Mouse (Mus musculus): ENCODE data around the gene Smc4. TPM values are rescaled to one million over a fixed set of nuclear protein-coding genes. Genes with fewer than 3 reads are reported as not detected.
"Not testable (repeated sequence)": the region's sequence is repeated elsewhere in the genome, so short reads cannot be mapped to it uniquely, and the experiment has no call there.

Smc4 gene
- total RNA-seq, 2 experiments from 2014 or later = 6.6 to 7.7 TPM

DNA sequence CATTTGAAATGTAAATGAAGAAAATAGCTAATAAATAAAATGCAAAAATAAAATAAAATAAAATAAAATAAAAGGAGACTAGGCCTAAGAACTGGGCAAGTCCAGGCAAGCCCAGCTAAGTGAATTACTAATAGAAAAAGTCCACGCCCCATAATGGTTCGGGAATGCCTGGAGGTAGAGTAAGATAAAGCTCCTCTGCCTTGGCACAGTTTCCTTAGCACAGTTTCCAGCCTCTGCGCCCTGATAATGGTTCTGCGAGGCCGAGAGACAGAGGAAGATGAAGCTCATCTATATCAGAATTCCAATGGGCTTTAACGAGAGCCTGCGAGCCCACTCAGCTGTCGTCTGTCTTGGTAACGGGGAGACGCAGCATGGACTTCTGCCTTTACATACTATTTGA lies 25.4 kb upstream of the Smc4 start:
- Histone ChIP-seq H3K27ac (no peak overlapping the region), H3K4me3 (no peak overlapping the region)
- DNase-seq (ENCODE audit: low spot score in 2 of 2) = no peak
- no peak for TF ChIP-seq CTCF (conservative IDR thresholded peaks at IDR 0.05)

DNA sequence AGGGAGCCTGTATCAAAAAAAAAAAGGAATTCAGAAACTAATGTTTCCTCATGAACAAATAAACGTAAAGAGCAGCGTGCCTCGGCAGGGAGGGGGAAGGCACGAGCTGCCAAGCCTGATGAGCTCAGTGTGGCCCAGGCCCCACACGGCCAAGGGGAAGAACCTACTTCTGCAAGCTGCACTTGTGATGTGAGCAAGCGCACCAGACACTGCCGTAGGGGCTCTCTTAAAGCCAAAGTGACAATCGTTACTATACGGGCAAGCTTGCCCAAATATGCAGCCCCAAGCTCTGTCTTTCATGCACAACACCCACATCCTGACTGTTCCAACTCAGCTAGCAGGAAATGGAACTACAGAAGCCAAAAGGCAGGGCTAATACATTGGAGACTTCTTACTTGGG lies 23.6 kb upstream of the Smc4 start:
- Histone ChIP-seq H3K4me3 (no peak overlapping the region), H3K27ac (no peak overlapping the region)
- no peak for TF ChIP-seq CTCF (conservative IDR thresholded peaks at IDR 0.05)
- no peak for DNase-seq (ENCODE audit: low spot score in 2 of 2)

DNA sequence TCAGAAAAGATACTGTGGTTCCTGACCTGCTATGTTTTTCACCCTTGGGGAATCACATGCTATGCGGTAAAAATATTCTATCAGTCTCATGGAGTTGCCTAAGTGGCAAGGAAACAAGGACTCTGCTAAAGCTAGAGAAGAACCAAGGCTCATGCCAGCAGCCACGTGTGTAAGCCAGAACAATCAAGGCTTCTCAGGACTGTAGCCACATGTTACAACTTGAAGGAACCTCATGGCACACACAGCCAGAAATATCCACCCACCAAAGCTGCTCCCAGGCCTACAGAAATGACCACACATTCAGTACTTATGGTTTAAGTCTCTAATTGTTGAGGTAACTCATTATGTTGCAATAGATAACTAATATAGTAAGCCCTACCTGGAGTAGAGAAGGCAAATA lies 18.0 kb upstream of the Smc4 start:
- Histone ChIP-seq H3K4me3 (no peak overlapping the region), H3K27ac (no peak overlapping the region)
- no peak for DNase-seq (ENCODE audit: low spot score in 2 of 2)
- no peak for TF ChIP-seq CTCF (conservative IDR thresholded peaks at IDR 0.05)

DNA sequence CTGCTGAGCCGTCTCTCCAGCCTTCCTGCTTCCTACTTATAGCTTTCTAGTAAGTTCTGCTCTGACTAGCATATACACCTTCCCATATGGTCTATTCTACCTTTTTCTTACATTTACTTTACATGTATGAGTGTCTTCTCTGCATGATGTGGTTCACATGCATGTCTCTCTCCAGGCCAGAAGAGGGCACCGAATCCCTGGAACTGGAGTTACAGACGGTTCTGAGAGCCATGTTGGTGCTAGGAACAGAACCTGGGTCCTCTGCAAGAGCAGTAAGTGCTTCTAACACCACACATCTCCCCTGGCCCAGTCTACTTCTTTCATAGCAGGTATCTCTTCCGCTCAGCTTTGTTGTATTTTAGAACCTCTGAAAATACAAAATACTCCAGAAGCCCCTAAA lies 1.8 kb upstream of the Smc4 start:
- H3K27ac ChIP-seq = no peak overlapping the region
- DNase-seq (ENCODE audit: low spot score in 2 of 2) = no peak
- TF ChIP-seq CTCF (conservative IDR thresholded peaks at IDR 0.05) = peak; percentile 19
- no peak overlapping the region for H3K4me3 ChIP-seq

DNA sequence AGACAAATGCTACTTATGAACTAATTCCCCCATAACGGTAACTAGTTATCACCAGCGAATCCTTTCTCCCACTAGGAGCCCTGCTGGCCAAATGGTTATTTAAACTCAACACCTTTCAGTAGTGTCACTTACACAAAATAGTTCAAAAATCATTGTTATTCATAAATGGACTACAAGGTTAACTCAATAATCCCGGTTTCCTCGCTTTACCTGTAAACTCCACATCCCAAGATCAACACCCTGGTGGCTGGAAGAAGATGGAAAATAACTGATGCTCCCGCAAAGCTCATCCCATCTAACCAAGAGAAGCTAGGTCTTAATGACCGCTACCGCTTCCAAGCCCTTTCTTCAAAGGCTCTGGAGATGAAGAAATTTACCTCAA lies 492 bp upstream of the Smc4 start:
- peak overlapping the region; percentile 77 for H3K4me3 ChIP-seq
- no peak for DNase-seq (ENCODE audit: low spot score in 2 of 2)
- TF ChIP-seq CTCF (conservative IDR thresholded peaks at IDR 0.05) = peak; percentile 72
- H3K27ac ChIP-seq = peak overlapping the region; percentile 93

DNA sequence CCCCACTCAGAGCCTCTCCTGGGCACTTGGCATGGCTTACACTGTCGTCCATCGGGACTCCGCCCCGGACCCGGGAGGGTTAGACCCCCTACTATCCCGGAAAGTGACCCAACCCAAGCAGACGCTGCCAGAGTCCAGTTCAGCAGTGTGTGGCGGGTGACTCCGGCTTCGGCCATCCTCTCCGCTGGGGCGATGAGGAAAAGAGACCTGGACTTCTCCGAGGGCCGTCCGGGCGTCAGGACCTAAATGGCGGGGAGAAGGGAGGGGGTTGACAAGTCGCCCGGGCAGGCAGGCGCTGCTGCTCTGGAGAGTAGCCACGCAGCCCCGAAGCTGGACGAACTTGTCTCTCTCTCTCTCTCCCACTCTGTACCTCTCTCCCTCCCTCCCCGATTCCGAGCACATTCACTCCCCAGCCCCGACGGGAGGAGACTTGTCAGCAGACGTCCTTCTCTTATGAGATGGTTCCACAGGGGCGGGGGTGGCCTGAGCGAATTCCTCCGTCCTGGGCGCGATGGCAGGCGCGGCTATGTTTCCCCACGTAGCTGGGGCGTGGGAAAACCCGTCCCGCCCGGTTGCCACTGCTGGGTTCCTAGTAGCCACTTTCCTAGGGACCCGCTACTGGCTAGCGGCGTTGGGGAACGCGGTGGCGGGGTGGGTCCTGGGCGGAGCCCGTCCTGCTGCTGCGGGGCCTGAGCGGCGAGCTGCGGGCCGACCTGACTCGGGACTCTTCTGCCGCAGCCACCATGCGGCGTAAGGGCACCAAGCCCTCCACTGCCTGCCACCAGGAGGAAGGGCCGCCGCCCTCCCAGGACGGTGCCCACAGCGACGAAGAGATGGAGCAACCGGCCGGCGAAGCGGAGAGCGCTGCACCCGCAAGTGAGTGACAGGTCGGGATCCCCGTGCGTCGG lies 1.1 kb downstream of the Smc4 start:
- peak; percentile 19; the same call in 1 of the 2 replicates for TF ChIP-seq CTCF (conservative IDR thresholded peaks at IDR 0.05)
- Histone ChIP-seq H3K27ac (peak overlapping the region; percentile 93), H3K4me3 (peak overlapping the region; percentile 77)
- peak; percentile 2 to 14 for DNase-seq (ENCODE audit: low spot score in 2 of 2)

DNA sequence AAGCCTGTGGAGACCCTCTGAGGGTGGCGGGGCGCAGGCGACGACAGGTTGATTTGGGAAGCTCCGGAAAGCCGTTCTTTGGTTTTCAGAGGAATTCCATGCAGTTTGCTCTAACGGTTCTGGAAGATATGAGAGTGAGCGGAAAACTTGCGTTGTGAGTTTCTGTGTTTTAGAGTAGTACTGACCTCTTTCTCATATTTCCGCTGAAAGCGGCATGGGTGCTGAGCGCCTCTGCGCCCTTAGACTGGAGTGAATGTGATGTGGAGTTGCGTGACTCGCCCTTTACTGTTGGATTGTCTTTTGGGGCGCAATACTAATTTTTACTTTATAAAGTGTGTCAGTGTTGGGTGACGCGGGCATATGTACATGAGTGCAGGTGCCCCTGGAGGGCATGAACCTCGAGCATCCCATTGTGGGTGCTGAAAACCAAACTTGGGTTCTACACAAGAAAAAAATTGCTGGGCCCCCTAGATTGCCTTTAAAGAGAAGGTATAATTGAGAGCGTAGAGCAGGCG lies 1.8 kb downstream of the Smc4 start:
- DNase-seq (ENCODE audit: low spot score in 2 of 2) = no peak
- Histone ChIP-seq H3K4me3 (peak overlapping the region; percentile 77), H3K27ac (peak overlapping the region; percentile 93)
- TF ChIP-seq CTCF (conservative IDR thresholded peaks at IDR 0.05) = no peak

DNA sequence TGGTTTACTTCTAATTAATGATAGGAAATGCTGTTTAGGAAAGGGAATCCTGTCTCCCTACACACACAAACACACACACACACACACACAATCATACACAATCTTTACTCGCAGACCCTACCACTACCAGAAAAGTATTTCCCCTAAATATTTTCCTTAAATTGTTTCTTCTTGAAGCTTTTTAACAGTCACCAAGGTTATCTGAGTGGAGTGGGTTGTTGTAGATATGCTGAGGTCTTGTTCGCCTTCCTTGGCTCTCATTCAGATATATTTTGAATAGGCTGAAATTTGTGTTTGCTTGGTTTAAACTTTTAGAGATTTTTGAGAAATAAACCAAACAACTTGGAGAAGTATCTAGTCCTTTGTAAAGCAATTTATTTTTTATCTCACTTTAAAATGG lies 4.3 kb downstream of the Smc4 start:
- Histone ChIP-seq H3K4me3 (no peak overlapping the region), H3K27ac (no peak overlapping the region)
- no peak for DNase-seq (ENCODE audit: low spot score in 2 of 2)
- no peak for TF ChIP-seq CTCF (conservative IDR thresholded peaks at IDR 0.05)

DNA sequence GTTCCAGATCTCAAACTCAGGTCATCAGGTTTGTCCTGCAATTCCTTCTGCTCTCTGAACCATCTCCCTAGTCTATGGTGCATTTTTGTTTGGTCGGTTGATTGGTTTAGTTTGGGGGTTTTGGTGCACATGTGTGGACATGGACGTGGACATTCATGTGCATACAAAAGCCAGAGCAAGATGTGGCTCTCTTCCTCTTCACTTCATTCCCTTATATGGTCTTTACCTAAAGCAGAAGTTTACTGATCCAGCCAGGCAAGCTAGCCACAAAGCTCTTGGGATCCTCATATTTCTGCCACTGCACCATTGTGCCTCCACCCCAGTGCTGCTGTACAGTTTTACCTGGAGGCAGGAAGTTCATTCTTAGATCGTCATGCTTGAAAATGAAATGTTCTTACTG lies 12.6 kb downstream of the Smc4 start:
- Histone ChIP-seq H3K4me3 (no peak overlapping the region), H3K27ac (no peak overlapping the region)
- no peak for TF ChIP-seq CTCF (conservative IDR thresholded peaks at IDR 0.05)
- no peak for DNase-seq (ENCODE audit: low spot score in 2 of 2)

DNA sequence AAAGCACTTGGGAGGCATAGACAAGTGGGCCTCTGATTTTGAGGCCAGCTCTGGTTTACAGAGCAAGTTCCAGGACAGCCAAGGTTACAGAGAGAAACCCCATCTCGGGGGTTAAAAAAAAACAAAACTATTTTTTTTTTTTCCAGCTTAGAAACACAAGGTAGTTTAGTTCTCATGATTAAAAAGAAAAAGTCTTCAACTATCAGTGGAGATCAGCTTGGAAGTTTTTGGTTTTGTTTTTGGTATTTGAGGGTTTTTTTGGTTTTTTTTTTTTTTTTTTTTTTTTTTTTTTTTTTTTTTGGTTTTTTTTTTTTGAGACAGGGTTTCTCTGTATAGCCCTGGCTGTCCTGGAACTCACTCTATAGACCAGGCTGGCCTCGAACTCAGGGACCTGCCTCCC lies 14.1 kb downstream of the Smc4 start:
- DNase-seq (ENCODE audit: low spot score in 2 of 2); H3K4me3 ChIP-seq; H3K27ac ChIP-seq: not testable (repeated sequence)

DNA sequence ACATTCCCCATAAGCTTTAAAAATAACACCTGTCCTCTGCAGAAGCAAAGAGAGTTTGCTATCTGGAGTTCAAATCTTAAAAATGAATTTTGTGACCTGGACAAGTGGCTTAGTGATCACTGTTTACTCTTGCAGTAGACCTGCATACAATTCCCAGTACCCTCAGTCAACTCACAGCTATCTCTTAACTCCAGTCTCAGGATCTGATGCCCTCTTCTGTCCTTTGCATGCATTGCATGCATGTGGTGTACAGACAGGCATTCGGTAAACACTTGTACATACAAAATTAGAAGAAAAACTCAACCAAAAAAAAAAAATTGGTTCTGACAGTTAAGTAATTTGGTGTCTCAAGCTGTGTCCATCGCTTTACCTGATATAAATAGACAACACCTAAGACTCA lies 15.7 kb downstream of the Smc4 start:
- Histone ChIP-seq H3K27ac (no peak overlapping the region), H3K4me3 (no peak overlapping the region)
- peak; percentile 57 for TF ChIP-seq CTCF (conservative IDR thresholded peaks at IDR 0.05)
- no peak for DNase-seq (ENCODE audit: low spot score in 2 of 2)

DNA sequence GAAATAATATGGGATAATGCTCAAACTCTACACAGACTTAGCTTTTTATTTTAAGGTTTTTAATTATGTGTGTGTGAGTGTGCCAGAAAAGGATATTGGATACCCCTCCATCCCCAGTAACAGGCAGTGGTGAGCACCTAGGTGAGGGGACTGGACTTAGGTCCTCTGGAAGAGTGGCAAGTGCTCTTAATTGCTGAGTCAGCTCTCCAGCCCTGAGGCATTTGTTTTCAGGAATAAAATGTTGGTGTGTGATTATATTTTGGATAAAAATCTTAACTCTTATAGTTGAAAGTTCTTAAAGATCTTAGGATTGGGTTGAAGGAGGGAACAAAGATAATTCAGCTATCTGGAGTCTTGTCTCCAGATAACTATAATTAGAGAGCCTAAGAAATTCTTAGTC lies 16.2 kb downstream of the Smc4 start:
- Histone ChIP-seq H3K27ac (no peak overlapping the region), H3K4me3 (no peak overlapping the region)
- no peak for TF ChIP-seq CTCF (conservative IDR thresholded peaks at IDR 0.05)
- DNase-seq (ENCODE audit: low spot score in 2 of 2) = no peak

DNA sequence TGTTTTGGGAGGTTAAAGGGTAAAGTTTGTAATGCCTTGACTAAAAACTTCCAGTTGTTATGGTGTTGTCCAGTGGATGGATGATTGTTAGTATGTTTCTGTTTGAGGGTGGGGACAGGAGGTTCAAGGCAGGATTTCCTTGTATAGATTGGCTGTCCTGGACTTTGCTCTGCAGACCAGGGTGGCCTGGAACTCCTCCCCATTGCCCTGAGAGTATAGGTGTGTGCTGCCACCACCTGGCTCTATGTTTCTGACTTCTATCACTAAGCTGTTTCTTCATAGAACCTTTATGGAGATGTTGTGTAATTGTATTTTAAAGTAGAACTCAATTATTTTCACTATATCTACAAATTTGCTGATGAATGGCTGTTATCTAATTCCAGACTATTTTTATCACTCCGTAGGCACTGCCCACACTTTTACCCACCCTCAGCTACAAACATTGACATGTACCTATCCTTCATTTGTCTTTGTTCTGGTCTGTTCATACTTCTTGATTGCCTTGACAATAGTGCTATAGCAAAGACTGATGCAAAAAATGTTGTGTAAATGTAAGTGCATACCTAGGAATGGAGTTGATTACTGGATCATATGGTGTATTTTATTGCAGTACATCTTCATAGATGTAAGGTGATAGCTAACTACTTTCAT lies 21.7 kb downstream of the Smc4 start:
- H3K4me3 ChIP-seq = no peak overlapping the region
- no peak overlapping the region for H3K27ac ChIP-seq
- DNase-seq (ENCODE audit: low spot score in 2 of 2) = no peak
- TF ChIP-seq CTCF (conservative IDR thresholded peaks at IDR 0.05) = no peak
